Mouse (Mus musculus) neural tube, postnatal 0 days (tissue): ENCODE data around the gene Vmn1r84. TPM values are rescaled to one million over a fixed set of nuclear protein-coding genes. Genes with fewer than 3 reads are reported as not detected.

ENCODE experiments used
- microRNA-seq: library from miRNA; unstranded; fragments of <30 nt; microRNA quantifications from one replicate; pipeline ENCODE4, GENCODE M21; 2016
- polyA plus RNA-seq: library from polyadenylated mRNA; unstranded; fragments of >200 nt; fragmentation: Nextera tagmentation; extraction: Ambion mirVana; gene quantifications from 2 replicates; pipeline ENCODE4 v1.2.1, GENCODE M21; 2015

Vmn1r84 gene
- not detected in 2 replicates for polyA plus RNA-seq

GRCm38 (mm10) chr7:12369173-12369572, at the start of gene Vmn1r84:
Gene Vmn1r84 (minus strand): TSS chr7:12369273.

GRCm38 (mm10) chr7:12329381-12329780, 39.7 kb downstream of the Vmn1r84 start, which contains the start of gene Vmn1r83:
Gene Vmn1r83 (minus strand): TSS chr7:12329481.

Small RNAs within 50 kb of the gene (microRNA-seq; reads per million reads assigned to microRNA genes)
- not detected for gene Gm23521

Other genes starting within 250 kb of the Vmn1r84 start
- gene Vmn1r78, start 219.0 kb downstream of the Vmn1r84 start, polyA plus RNA-seq: not detected in 2 replicates
- not detected in 2 replicates for gene Vmn1r79, start 198.0 kb downstream of the Vmn1r84 start, polyA plus RNA-seq
- gene Vmn1r80, start 180.0 kb downstream of the Vmn1r84 start, polyA plus RNA-seq: not detected in 2 replicates
- gene Vmn1r81, start 101.0 kb downstream of the Vmn1r84 start, polyA plus RNA-seq: not detected in 2 replicates
- gene Vmn1r82, start 68.8 kb downstream of the Vmn1r84 start, polyA plus RNA-seq: not detected in 2 replicates
- not detected in 2 replicates for gene Vmn1r83, start 39.8 kb downstream of the Vmn1r84 start, polyA plus RNA-seq
- 6.9 and 7.3 TPM in 2 replicates for gene Zfp551, start 53.5 kb upstream of the Vmn1r84 start, polyA plus RNA-seq
- gene Zfp606, start 109.0 kb upstream of the Vmn1r84 start, polyA plus RNA-seq: 16.8 TPM in 2 replicates
- gene 2900092C05Rik, start 143.2 kb upstream of the Vmn1r84 start, polyA plus RNA-seq: not detected in 2 replicates
- gene Vmn2r53, start 239.5 kb upstream of the Vmn1r84 start, polyA plus RNA-seq: 0.01 TPM in 1 of 2 replicates, not detected in the other